In the genomic region with DNA sequence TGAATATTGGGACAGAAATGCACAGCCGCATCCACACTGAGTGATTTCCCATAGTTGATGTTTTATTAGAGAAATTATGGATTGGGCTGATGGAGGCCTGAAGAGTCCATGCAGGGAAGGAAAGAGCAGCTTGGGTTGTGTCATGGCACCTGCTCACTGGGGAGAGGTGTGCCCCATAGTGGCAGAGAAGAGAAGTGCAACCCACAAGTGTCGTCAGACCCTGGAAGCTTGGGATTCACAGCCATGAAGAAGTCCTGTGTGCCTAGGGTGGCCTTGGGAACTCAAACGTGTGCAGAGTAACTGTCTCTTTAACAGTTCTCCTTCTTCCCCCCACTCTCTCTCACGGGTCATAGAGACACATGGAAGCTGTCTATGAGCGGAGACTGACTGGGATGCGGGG, we compare ENCODE assay signal across 12 mouse cellular contexts. TPM values are rescaled to one million over a fixed set of nuclear protein-coding genes. Genes with fewer than 3 reads are reported as not detected.
DNase-seq lines count a peak whose midpoint lies in the region.
"Had no signal": no experiment of that assay in that cellular context is flagged by ENCODE, and none has a peak within 500 bp of the region (broad histone marks: within the 10 kb centered on the region; RNA-seq: fewer than 3 reads in every experiment).

No protein-coding gene starts in this region.

- H3K4me3 ChIP-seq in limb, embryonic 10.5 days: no peak overlapping the region
- H3K4me3 ChIP-seq: hindbrain, embryonic 15.5 days; limb, embryonic 12.5 days; midbrain, embryonic 13.5 days had no signal

- H3K4me1 ChIP-seq in limb, embryonic 10.5 days: peaks cover 32% of the 10 kb centered on the region
- H3K4me1 ChIP-seq: midbrain, embryonic 13.5 days had no signal

- no peaks in the 10 kb centered on the region for H3K36me3 ChIP-seq in limb, embryonic 10.5 days
- H3K36me3 ChIP-seq: hindbrain, embryonic 15.5 days; limb, embryonic 12.5 days; midbrain, embryonic 13.5 days had no signal

- WGBS in limb, embryonic 10.5 days: 43% methylated on average over 6 of the region's 6 CpGs

- H3K27me3 ChIP-seq in limb, embryonic 10.5 days (ENCODE audit: low read depth, poor library complexity, severe bottlenecking): peaks cover 93% of the 10 kb centered on the region

- peak; percentile 71 for DNase-seq in heart, adult 11 months
- no peak for DNase-seq in heart, postnatal 36 days
- DNase-seq in left cerebral cortex, postnatal 4 days: peak; percentile 45
- no peak for DNase-seq in left cerebral cortex, adult 8-10 months (ENCODE audit: low spot score in 2 of 2)
- DNase-seq in NIH3T3 (ENCODE audit: low read depth): peak; percentile 20
- peak; percentile 45 for DNase-seq in limb, embryonic 10.5 days (ENCODE audit: low spot score)
- no peak for DNase-seq in yolk sac, embryonic 10.5 days (ENCODE audit: low spot score)
- DNase-seq in heart, adult 8-10 months (ENCODE audit: low spot score): no peak
- DNase-seq: cerebellum, adult 9-11 months had no signal

- H3K27ac ChIP-seq in limb, embryonic 10.5 days: no peak overlapping the region
- H3K27ac ChIP-seq: hindbrain, embryonic 15.5 days; limb, embryonic 12.5 days; midbrain, embryonic 13.5 days had no signal

- H3K9me3 ChIP-seq in limb, embryonic 10.5 days (replicated peaks): no peaks in the 10 kb centered on the region
- H3K9me3 ChIP-seq: hindbrain, embryonic 15.5 days; limb, embryonic 12.5 days; midbrain, embryonic 13.5 days had no signal

- intact Hi-C loops in heart, postnatal 36 days (cut with DNase I): no loop called here
- intact Hi-C loops in left cerebral cortex, postnatal 4 days (cut with DNase I): no loop called here

RNA-seq across cellular contexts. Expression of a gene that starts 50.3 kb away (rescaled TPM):
- total RNA-seq in heart, postnatal 36 days (2021): 1 to 10 TPM in 1 of 2 experiments, under 1 TPM in 1; 0.60 to 1.0 TPM
- total RNA-seq in left cerebral cortex, postnatal 4 days (2021): 1 to 10 TPM; 1.9 to 3.3 TPM
- under 1 TPM; 0.14 to 0.51 (median 0.20) TPM for total RNA-seq in left cerebral cortex, adult 8-10 months (2022)
- 4.2 and 8.0 TPM in 2 replicates for polyA plus RNA-seq in limb, embryonic 10.5 days (2016; fragmentation: Nextera tagmentation; extraction: Ambion mirVana)
- total RNA-seq in heart, adult 8-10 months (2022): under 1 TPM in 3 of 4 experiments, not detected in 1; 0.25 to 0.59 (median 0.41) TPM

Comparison
In these comparisons a context has a peak if more than half of its experiments do, and no peak if none do; other contexts are left out.
1. DNase-seq: peak in heart, adult 11 months (single experiment), left cerebral cortex, postnatal 4 days (single experiment), NIH3T3 (single experiment) and limb, embryonic 10.5 days (single experiment); none in heart, postnatal 36 days (0 of 2), left cerebral cortex, adult 8-10 months (0 of 2), yolk sac, embryonic 10.5 days (single experiment) and heart, adult 8-10 months (single experiment).